Mouse (Mus musculus) heart, embryonic 11.5 days (tissue): Measurements from ENCODE around the gene Cdk15. TPM values are rescaled to one million over a fixed set of nuclear protein-coding genes. Genes with fewer than 3 reads are reported as not detected.

Source experiments
- ATAC-seq: fragments of 200-750 bp; cut with Nextera tagmentation; replicated peaks from 2 replicates; pipeline ENCODE4 v1.8.0; 2017; ENCODE audit warnings: moderate library complexity; ENCODE audit not compliant: insufficient number of reproducible peaks, low FRiP score, low TSS enrichment
- H3K27ac ChIP-seq: fragments of 300-500 bp; sonication (generic); 2 replicates; pipeline ENCODE4 v1.5.1; 2014; ENCODE audit warnings: mild to moderate bottlenecking, low read depth, low read length
- H3K27me3 ChIP-seq: fragments of 300-500 bp; sonication (generic); 2 replicates; pipeline ENCODE4 v1.6.1; 2014; ENCODE audit warnings: mild to moderate bottlenecking, low read length, mixed read lengths; ENCODE audit not compliant: control insufficient read depth, insufficient read depth
- H3K36me3 ChIP-seq: fragments of 300-500 bp; sonication (generic); 2 replicates; pipeline ENCODE4 v1.6.1; 2014; ENCODE audit warnings: mild to moderate bottlenecking, low read length, moderate library complexity, mixed read lengths; ENCODE audit not compliant: control insufficient read depth, insufficient read depth
- H3K4me1 ChIP-seq: fragments of 300-500 bp; sonication (generic); 2 replicates; pipeline ENCODE4 v1.6.1; 2014; ENCODE audit warnings: low read length; ENCODE audit not compliant: control insufficient read depth, insufficient read depth
- H3K4me2 ChIP-seq: fragments of 300-500 bp; sonication (generic); 2 replicates; pipeline ENCODE4 v1.6.1; 2014; ENCODE audit warnings: mild to moderate bottlenecking, moderate library complexity
- H3K4me3 ChIP-seq: fragments of 300-500 bp; sonication (generic); 2 replicates; pipeline ENCODE4 v1.5.1; 2014; ENCODE audit warnings: low read depth, low read length
- H3K9ac ChIP-seq: fragments of 300-500 bp; sonication (generic); 2 replicates; pipeline ENCODE4 v1.6.1; 2014; ENCODE audit warnings: mild to moderate bottlenecking, low read depth, low read length, moderate library complexity
- H3K9me3 ChIP-seq: fragments of 300-500 bp; sonication (generic); replicated peaks from 2 replicates; pipeline ENCODE4 v1.6.1; 2016; ENCODE audit warnings: low read length; ENCODE audit not compliant: control insufficient read depth
- WGBS: fragments of 180-500 bp; shearing (Covaris S2); extraction: QIAGEN DNeasy Blood & Tissue Kit; methylation state at CpG from one replicate; pipeline ENCODE4 v1.1.7; 2014; ENCODE audit not compliant: insufficient replicate concordance; 5-methylcytosine and 5-hydroxymethylcytosine counted together
- polyA plus RNA-seq: library from polyadenylated mRNA; unstranded; fragments of >200 nt; fragmentation: Nextera tagmentation; extraction: Ambion mirVana; gene quantifications from 2 replicates; pipeline ENCODE4 v1.2.1, GENCODE M21; 2014

Cdk15 gene
- polyA plus RNA-seq, 1 experiment from 2014 or later: 0.50 TPM

GRCm38 (mm10) chr1:59391736-59392135 is 135.0 kb downstream of the Cdk15 start:
- no peak overlapping the region for H3K27ac ChIP-seq
- no peak overlapping the region for H3K9ac ChIP-seq
- no peaks in the 10 kb centered on the region for H3K36me3 ChIP-seq
- H3K4me2 ChIP-seq: no peak overlapping the region
- no peaks in the 10 kb centered on the region for H3K4me1 ChIP-seq
- H3K4me3 ChIP-seq: no peak overlapping the region
- H3K27me3 ChIP-seq: no peaks in the 10 kb centered on the region
- no peaks in the 10 kb centered on the region for H3K9me3 ChIP-seq
- 54% methylated on average over 3 of the region's 3 CpGs for WGBS
- no peak for ATAC-seq

DNA sequence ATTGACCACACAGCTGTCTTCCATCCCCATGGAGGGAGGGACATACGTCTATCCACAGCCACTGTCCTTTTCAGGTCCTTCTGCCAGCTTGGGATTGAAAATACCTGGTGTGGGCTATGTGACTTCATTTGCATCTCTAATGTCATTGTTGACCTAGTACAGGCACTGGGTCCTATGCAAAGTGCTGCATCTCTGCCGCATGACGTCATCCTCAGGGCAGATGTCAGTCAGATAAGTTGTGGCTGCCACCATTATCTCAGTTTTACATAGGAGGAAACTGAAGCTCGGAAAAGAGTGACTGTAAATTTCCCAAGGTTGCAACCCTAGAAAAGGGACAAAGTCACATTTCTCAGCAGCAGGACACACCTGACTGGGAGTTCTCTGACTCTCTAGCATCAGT is 137.4 kb downstream of the Cdk15 start:
- WGBS: 66% methylated on average over 4 of the region's 4 CpGs
- no peaks in the 10 kb centered on the region for H3K4me1 ChIP-seq
- no peaks in the 10 kb centered on the region for H3K9me3 ChIP-seq
- H3K4me2 ChIP-seq: no peak overlapping the region
- no peaks in the 10 kb centered on the region for H3K36me3 ChIP-seq
- H3K9ac ChIP-seq: no peak overlapping the region
- H3K27ac ChIP-seq: no peak overlapping the region
- ATAC-seq: no peak
- no peaks in the 10 kb centered on the region for H3K27me3 ChIP-seq
- no peak overlapping the region for H3K4me3 ChIP-seq

- Histone ChIP-seq H3K9me3 (no peaks in the 10 kb centered on the region), H3K27ac (no peak overlapping the region), H3K4me2 (no peak overlapping the region), H3K4me1 (no peaks in the 10 kb centered on the region), H3K9ac (no peak overlapping the region), H3K4me3 (no peak overlapping the region), H3K27me3 (no peaks in the 10 kb centered on the region), H3K36me3 (no peaks in the 10 kb centered on the region)
- no peak for ATAC-seq
- WGBS: 44% methylated on average over 6 of the region's 6 CpGs
Observed at GRCm38 (mm10) chr1:59394616-59395015, 137.9 kb downstream of the Cdk15 start.

DNA sequence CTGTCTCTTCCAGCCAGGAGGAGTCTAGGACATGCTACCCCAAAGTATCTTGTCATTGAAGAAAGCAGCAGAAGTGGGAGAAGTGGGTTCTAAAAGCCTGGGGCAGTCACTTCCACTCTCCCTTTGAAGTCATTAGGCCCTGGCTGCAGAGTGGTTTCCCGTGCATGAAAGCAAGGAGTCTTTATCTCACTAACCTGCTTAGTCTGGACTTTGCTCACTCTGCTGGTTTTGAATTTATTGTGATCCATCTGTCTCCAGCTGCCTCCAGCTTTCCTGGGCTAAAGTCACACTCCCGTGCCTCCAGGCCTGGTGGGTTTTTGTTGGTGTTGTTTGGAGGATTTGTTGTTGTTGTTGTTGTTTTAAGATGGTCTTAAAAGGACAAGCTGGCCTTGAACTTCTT is 139.3 kb downstream of the Cdk15 start:
- 39% methylated on average over 2 of the region's 2 CpGs for WGBS
- Histone ChIP-seq H3K27ac (no peak overlapping the region), H3K36me3 (no peaks in the 10 kb centered on the region), H3K9ac (no peak overlapping the region), H3K4me1 (no peaks in the 10 kb centered on the region), H3K27me3 (no peaks in the 10 kb centered on the region), H3K4me3 (no peak overlapping the region), H3K9me3 (no peaks in the 10 kb centered on the region), H3K4me2 (no peak overlapping the region)
- no peak for ATAC-seq

GRCm38 (mm10) chr1:59399554-59400325 is 143.0 kb downstream of the Cdk15 start:
- 62% methylated on average over 2 of the region's 2 CpGs for WGBS
- Histone ChIP-seq H3K9ac (no peak overlapping the region), H3K9me3 (no peaks in the 10 kb centered on the region), H3K4me2 (no peak overlapping the region), H3K4me1 (no peaks in the 10 kb centered on the region), H3K27me3 (no peaks in the 10 kb centered on the region), H3K4me3 (no peak overlapping the region), H3K27ac (no peak overlapping the region), H3K36me3 (no peaks in the 10 kb centered on the region)
- no peak for ATAC-seq

GRCm38 (mm10) chr1:59401253-59401652 is 144.5 kb downstream of the Cdk15 start:
- H3K27me3 ChIP-seq: no peaks in the 10 kb centered on the region
- H3K4me3 ChIP-seq: no peak overlapping the region
- 70% methylated on average over 4 of the region's 4 CpGs for WGBS
- H3K36me3 ChIP-seq: no peaks in the 10 kb centered on the region
- H3K9ac ChIP-seq: no peak overlapping the region
- H3K4me2 ChIP-seq: no peak overlapping the region
- no peak overlapping the region for H3K27ac ChIP-seq
- no peak for ATAC-seq
- H3K9me3 ChIP-seq: no peaks in the 10 kb centered on the region
- H3K4me1 ChIP-seq: no peaks in the 10 kb centered on the region

Other genes starting within 250 kb of the Cdk15 start
- not detected in 2 replicates for gene C2cd6, start 162.0 kb upstream of the Cdk15 start, polyA plus RNA-seq
- gene Tmem237, start 136.5 kb upstream of the Cdk15 start, polyA plus RNA-seq: 20.3 and 21.0 TPM in 2 replicates
- 0.53 and 0.55 TPM in 2 replicates for gene Mpp4, start 93.5 kb upstream of the Cdk15 start, polyA plus RNA-seq
- gene Als2, start 19.7 kb upstream of the Cdk15 start, polyA plus RNA-seq: 10.1 and 13.3 TPM in 2 replicates
- 4.5 and 6.0 TPM in 2 replicates for gene Fzd7, start 225.5 kb downstream of the Cdk15 start, polyA plus RNA-seq